Mouse (Mus musculus) MEL (cell line): ENCODE results near the gene Prtn3.

Experiments
- CHD2 ChIP-seq: IDR thresholded peaks from 2 replicates; pipeline ENCODE4 v1.6.1; 2011; ENCODE audit warnings: low read length, improper control_type of control experiment
- CTCF ChIP-seq, 3 experiments: IDR thresholded peaks in 2 of 3; conservative IDR thresholded peaks in 1 of 3; 2 replicates each; pipeline ENCODE4 v1.5.1; 2011 to 2012; ENCODE audit warnings: low read length in 3 of 3, low read depth in 2 of 3, mild to moderate bottlenecking in 2 of 3, improper control_type of control experiment in 1 of 3, inconsistent platforms in 1 of 3, mixed read lengths in 1 of 3, moderate library complexity in 1 of 3; ENCODE audit not compliant: control insufficient read depth in 1 of 3, insufficient read depth in 1 of 3, poor library complexity in 1 of 3, severe bottlenecking in 1 of 3
- EP300 ChIP-seq, 2 experiments: IDR thresholded peaks; 2 replicates each; pipeline ENCODE4 v1.6.1; 2011; ENCODE audit warnings: improper control_type of control experiment in 2 of 2, low read length in 2 of 2, low read depth in 1 of 2, mild to moderate bottlenecking in 1 of 2
- ETS1 ChIP-seq: IDR thresholded peaks from 2 replicates; pipeline ENCODE4 v1.6.1; 2012; ENCODE audit warnings: low read depth, mild to moderate bottlenecking, inconsistent platforms, low read length, improper control_type of control experiment, moderate library complexity
- GATA1 ChIP-seq: IDR thresholded peaks from 2 replicates; pipeline ENCODE4 v1.6.1; 2011; ENCODE audit warnings: low read depth, low read length, improper control_type of control experiment
- HCFC1 ChIP-seq: IDR thresholded peaks from 2 replicates; pipeline ENCODE4 v1.6.1; 2012; ENCODE audit warnings: low read depth, mild to moderate bottlenecking, inconsistent platforms, low read length, improper control_type of control experiment, moderate library complexity
- JUND ChIP-seq: IDR thresholded peaks from 2 replicates; pipeline ENCODE4 v1.6.1; 2011; ENCODE audit warnings: low read depth, mild to moderate bottlenecking, improper control_type of control experiment, low read length
- POLR2A ChIP-seq, 2 experiments: IDR thresholded peaks; 2 replicates each; pipeline ENCODE4 v1.6.1; 2011 to 2012; ENCODE audit warnings: low read length in 2 of 2, mild to moderate bottlenecking in 2 of 2, control low read depth in 1 of 2, improper control_type of control experiment in 1 of 2, low read depth in 1 of 2, moderate library complexity in 1 of 2; ENCODE audit not compliant: control insufficient read depth in 1 of 2, insufficient read depth in 1 of 2, poor library complexity in 1 of 2
- POLR2AphosphoS2 ChIP-seq: IDR thresholded peaks from 2 replicates; pipeline ENCODE4 v1.6.1; 2011; ENCODE audit warnings: low read length, improper control_type of control experiment
- SIN3A ChIP-seq: IDR thresholded peaks from 2 replicates; pipeline ENCODE4 v1.6.1; 2012; ENCODE audit warnings: low read length, improper control_type of control experiment, inconsistent platforms
- TAL1 ChIP-seq: IDR thresholded peaks from 2 replicates; pipeline ENCODE4 v1.6.1; 2012; ENCODE audit warnings: mild to moderate bottlenecking, inconsistent platforms, low read length, moderate library complexity, mixed read lengths
- TCF12 ChIP-seq: IDR thresholded peaks from 2 replicates; pipeline ENCODE4 v1.6.1; 2014; ENCODE audit warnings: low read depth, mild to moderate bottlenecking, inconsistent platforms, low read length, improper control_type of control experiment, moderate library complexity
- USF1 ChIP-seq: IDR thresholded peaks from 2 replicates; pipeline ENCODE4 v1.6.1; 2014; ENCODE audit warnings: low read depth, mild to moderate bottlenecking, inconsistent platforms, low read length, improper control_type of control experiment, moderate library complexity
- USF2 ChIP-seq, 2 experiments: IDR thresholded peaks; 2 replicates each; pipeline ENCODE4 v1.6.1; 2011 to 2012; ENCODE audit warnings: improper control_type of control experiment in 2 of 2, low read length in 2 of 2, borderline replicate concordance in 1 of 2, inconsistent platforms in 1 of 2, low read depth in 1 of 2, mild to moderate bottlenecking in 1 of 2; ENCODE audit not compliant: insufficient read depth in 1 of 2

GRCm38 (mm10) chr10:79832026-79832785 lies 42.1 kb upstream of the Prtn3 start:
- TF ChIP-seq TAL1 (no peak), CTCF (IDR thresholded peaks at IDR 0.05 in 2 of 3, conservative IDR thresholded peaks at IDR 0.05 in 1 of 3; ENCODE audit: control insufficient read depth in 1 of 3, insufficient read depth in 1 of 3, low read depth in 2 of 3, low read length in 3 of 3, poor library complexity in 1 of 3, severe bottlenecking in 1 of 3) (no peak), POLR2A (IDR thresholded peaks at IDR 0.05; ENCODE audit: control insufficient read depth in 1 of 2, insufficient read depth in 1 of 2, low read depth in 1 of 2, low read length in 2 of 2, poor library complexity in 1 of 2) (no peak), TCF12 (no peak), JUND (no peak), HCFC1 (no peak), CHD2 (no peak), GATA1 (no peak), EP300 (IDR thresholded peaks at IDR 0.05; ENCODE audit: low read depth in 1 of 2, low read length in 2 of 2) (no peak), POLR2AphosphoS2 (no peak), USF1 (no peak), SIN3A (no peak), ETS1 (no peak), USF2 (IDR thresholded peaks at IDR 0.05; ENCODE audit: borderline replicate concordance in 1 of 2, insufficient read depth in 1 of 2, low read depth in 1 of 2, low read length in 2 of 2) (no peak)
